Mouse (Mus musculus): ENCODE data around the gene Cyp4f17.
A peak's percentile ranks its signal among the peaks of the same experiment; 100 is the strongest.
"Not testable (repeated sequence)": the region's sequence is repeated elsewhere in the genome, so short reads cannot be mapped to it uniquely, and the experiment has no call there.

Cyp4f17 gene

DNA sequence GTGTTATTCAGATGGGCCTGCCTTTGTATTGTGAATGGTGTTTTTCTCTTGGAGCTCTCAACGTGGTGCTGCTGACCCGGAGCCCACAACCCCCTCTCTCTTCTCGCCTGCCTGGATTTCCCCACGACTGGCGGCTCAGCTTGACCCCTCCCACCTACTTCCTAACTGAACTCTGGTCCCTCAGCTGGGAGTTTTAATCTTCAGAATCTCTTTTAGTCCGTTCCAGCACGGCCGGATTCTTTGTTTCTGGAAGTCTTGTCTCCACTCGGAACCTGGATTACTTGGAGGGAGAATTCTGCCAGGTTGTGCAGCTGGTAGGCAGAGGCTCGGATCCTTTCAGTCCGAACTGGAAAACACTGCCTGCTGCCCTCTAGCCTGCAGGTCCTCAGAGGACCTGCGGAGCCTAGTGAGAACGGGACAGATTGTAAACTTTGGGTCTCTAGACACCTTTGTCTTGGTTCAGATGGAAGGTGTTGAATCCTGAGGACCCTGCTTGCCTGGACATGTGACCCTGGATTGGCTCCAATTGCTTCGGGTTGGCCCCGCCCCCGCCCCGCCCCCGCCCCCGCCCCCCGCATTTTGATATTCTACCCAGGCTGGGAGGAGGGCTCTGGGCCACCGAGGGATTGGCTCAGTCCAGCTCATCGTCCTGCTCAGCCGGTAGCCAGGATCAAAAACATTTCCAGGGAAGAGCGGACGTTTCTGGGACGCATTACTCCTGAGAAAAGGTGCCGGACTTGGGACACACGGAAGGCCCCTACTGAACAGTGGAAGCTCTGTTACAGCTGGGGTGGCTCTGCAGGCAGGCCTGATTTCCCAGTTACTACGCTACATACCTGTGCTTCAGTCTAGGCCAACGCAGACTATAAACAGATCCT, at the start of gene Cyp4f17:
Cyp4f17 (plus strand) TSS at position 200 of the 878 bp plus-strand sequence.
- DNase-seq, result peak; percentile 34 to 56

DNA sequence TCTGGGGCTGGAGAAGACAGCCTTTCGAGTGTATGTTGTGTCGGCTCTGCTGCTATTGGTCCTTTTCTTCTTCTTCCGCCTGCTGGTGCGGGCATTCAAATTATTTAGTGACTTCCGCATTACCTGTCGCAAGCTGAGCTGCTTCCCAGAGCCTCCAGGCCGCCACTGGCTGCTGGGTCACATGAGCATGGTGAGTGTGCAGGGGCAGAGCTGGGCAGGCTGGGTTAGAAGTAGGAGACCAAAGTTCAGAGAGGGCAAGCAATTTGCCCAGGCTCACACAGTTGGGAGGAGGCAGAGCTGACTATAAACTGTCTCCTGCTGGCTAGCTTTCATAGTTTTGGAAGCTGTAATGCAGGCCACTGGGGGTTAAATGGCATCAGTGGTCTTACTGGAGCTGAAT, 37.4 kb upstream of the Cyp4f17 start:
- DNase-seq, result no peak

DNA sequence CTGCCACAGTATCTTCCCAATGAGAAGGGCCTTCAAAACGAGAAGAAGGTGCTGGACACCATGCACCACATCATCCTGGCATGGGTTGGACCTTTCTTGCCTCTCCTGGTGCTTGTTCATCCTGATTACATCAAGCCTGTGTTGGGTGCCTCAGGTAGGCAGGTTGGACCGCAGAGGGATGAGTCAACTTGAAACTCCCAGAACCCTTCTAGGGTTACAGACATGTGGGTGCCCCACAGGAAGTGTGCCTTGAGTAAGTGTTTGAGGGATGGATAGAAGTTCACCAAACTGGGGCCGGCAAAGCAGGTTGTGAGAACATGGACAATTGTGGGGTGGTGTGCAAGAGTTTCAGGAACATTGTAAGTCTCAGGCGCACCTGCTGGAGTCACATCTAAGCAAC, 35.1 kb upstream of the Cyp4f17 start:
- DNase-seq, result no peak

DNA sequence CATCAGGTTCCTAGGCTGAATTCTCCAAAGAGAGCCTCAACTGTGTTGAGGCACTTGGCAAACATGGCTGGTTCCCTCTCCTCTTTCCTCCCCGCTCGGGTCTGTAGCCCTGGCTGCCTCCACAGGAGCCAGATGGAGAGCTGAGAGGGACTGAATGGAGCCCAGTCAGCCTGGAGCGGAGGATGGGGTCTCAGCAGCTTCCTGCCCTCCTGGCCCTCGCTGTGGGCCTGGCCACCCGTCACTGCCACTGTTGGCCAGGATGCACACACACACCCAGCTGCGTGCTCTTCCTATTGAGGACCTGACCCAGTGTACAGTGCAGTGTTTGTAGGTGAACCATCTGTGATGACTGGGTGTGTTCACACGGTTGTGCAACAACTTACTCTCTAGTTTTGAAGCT, 33.7 kb upstream of the Cyp4f17 start:
- DNase-seq, result no peak

DNA sequence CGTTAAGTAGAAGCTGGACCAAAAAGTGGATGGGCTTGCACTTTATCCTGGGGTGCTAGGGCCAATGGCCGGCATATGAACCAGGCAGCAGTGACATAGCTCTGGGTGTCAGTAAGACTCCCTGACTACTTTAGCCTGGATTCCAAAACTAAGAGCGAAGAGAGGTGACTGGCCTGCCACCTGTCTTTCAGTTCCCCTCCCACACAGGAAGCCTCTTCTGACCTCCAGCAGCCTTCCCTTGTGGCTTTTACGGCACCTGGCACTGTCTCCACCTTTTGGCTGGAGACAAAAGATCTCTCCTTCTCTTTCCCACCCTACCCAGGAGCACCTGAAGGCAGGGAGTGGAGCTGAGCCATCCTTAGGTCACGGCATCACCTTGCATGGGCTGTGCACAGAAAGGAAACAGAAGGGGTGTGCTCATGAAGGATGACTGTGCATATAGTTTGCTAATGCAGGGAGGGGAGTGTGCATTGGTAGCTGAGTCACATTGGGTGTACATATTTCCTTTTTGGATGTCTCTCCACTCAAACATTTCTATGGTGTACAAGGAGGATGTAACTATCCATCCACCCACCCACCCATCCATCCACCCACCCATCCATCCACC, 30.8 kb upstream of the Cyp4f17 start:
- no peak for DNase-seq

DNA sequence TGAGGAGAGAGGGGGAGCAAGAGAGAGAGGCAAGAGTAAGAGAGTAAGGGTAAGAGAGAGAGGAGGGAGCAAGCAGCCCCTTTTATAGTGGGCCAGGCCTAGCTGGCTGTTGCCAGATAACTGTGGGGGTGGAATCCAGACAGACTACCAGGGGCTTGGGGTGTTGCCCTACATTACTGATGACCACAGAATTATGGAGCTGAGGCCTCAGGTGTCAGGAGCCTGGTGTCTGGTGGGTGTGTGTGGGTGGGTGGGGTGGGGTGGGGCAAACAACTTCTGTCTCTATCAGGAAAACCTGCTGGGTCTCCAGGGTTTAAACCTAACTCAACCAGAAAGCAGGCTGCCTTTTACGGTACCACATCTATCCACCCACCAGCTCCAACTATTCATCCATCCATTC, 28.6 kb upstream of the Cyp4f17 start:
- DNase-seq, result no peak

DNA sequence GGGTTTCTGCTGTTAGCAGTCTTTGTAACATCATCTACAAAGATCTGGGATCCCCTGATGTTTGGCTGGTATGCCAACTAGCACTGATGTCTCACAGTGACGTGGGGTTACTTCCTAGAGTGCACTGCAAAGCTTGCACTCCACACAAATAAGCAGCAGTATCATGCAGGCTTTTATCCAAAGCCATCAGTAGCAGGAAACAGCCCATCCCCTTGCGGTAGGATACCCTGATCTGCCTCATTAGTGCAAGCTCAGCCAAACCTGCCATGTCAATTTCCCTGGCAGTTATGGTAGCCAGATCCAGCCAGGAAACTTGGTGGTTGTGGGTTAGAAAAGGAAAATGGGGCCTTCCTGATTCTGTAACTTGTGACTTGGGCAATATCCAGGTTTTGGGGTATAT, 27.1 kb upstream of the Cyp4f17 start:
- no peak for DNase-seq

DNA sequence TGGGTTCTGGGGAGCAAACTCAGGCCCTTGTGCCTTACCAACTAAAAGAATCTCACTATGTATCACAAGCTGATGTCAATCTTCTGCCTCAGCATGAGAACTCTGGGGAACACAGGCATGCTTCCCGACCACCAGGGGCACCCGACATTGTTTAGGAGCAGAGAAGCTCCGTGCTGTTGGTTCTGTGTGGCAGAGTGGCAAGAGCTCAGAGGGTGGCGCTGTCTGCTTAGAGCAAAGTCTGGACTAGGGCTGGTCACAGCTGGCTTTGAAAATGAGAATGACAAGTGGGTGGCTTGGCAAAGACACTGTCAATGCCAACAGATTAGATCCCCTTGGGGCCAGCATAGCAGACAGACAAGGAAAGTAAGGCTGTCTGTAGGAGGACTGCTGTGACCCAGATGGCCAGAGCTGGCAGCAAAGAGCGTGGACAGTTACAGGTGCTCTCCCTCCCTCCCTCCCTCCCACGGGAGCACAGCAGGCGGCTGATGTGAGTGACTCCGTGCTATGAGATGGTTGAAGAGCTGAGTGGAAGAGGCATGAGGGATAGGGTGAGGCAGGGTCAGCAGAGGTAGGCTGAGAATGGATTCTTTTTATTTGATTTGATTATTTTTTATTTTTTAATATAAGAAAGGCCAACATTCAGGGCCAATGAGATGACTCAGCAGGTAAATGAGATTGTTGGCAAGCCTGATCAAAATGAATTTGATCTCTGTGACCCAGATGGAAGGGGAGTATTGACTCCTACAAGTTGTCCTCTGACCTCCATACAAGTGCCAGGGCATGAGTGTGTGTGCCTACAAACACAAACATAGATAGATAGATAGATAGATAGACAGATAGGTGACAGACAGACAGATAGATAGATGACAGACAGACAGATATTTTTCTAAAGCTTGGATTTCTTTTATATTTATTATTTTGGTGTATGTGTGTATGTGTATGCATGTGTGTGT, 26.0 kb upstream of the Cyp4f17 start:
- DNase-seq, result peak; percentile 14 to 32

DNA sequence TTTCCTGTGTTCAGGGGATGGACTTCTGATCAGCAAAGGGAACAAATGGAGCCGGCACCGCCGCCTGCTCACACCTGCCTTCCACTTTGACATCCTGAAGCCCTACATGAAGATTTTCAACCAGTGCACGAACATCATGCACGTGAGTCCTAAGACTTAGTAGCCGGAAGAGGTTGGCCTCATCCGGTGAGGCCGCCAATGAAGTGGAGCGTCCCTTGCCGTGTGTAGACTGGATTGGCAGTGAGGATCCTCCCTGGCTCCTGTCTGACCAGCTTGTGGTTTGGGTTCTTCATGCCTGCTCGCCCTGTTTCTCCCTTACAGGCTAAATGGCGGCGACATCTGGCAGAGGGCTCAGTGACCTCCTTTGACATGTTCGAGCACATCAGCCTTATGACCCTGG, 24.1 kb upstream of the Cyp4f17 start:
- DNase-seq, result no peak

DNA sequence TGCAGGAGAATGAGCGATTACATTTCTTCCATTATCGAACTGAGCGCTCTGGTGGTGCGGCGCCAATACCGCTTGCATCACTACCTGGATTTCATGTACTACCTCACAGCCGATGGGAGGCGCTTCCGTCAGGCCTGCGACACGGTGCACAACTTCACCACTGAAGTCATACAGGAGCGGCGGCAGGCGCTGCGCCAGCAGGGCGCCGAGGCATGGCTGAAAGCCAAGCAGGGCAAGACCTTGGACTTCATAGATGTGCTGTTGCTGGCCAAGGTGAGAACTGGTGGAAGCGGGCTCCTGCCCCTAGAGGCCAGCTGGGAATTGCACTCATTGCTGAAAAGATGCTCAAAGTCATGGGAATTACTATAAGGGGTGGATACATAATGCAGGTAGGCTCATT, 22.6 kb upstream of the Cyp4f17 start:
- peak; percentile 86 to 90 for DNase-seq

DNA sequence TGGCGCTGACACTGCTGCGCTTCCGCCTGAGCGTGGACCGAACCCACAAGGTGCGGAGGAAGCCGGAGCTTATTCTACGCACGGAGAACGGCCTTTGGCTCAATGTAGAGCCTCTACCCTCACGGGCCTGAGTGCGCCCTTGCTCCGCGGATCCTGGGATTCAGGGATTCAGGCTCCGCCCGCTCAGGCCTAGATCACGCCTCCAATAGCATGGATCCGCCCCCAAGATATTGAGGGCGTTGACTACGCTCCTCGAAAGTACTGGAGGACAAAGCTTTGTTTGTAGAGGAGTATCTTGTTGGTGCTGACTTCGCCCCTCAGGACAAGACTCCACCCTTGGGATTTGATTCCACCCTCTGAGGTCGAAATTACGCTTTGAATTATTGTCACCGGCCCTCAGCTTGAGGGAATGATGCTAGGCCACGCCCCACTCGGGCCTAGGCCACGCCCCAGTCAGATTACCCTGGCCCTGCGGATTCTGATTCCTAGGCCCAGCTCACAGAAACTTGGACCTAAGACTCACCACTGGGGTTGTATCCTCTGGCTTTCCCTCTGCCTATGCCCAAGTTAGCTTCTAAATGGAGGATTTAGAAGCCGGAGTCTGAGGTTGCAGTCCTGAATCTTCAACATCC, 13.4 kb upstream of the Cyp4f17 start:
- peak; percentile 42 to 44 for DNase-seq

DNA sequence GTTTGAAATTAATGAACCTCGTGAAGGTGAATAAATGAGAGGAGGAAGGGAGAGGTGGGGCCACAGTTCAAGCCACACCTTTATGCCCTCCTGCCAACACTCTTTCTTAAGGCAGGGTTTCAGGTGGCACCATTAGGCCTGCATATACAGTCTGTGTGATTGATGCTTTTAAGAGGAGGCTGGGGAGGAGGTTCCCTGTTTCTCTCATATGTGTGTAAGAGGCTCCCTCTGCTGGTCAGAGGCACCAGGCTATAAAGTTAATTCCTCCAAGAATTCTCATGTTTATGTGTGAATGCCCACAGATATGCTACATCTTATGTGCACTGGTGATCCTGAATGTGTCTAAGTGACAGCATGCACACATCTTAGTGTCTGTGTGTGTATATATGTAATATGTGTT, 11.2 kb upstream of the Cyp4f17 start:
- peak in 1 of 2 experiments; percentile 70 for DNase-seq

DNA sequence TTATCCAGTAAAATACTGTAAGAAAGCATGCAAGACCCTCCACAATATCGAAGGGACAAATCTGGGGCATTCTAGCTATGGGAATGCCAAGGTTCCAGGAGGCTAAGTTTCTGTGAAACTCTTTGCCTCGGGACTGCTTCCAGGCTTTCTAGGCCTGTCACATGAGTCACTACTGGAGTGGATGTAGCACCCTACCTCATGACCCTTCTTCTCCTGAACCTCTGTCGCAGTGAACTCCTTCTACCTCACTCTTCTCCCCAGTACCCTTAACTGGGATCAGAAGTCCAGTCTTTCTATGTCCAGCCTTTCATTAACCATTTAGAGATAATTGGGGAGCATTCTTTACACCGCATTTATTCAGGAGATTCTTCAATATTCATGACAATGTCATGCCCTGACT, 5.3 kb upstream of the Cyp4f17 start:
- DNase-seq, result not testable (repeated sequence)

DNA sequence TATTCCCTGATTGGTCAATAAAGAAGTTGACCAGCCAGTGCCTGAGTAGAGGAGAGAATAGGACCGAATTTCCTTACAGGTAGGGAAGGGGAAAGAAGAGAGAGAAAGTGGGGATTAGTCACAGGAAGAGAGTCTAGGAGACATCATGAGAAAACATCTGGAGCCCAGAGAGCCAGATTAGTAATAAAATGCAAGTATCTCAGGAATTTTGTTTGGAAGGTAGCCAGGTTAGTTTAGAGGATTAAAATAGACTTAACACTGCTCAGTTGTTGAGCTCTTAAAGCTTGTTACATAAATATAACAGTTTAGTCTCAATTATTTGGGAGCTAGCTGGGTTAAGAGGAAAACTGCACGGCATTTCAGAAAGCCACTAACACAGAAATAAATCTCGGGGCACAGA, 4.8 kb upstream of the Cyp4f17 start:
- DNase-seq, result no peak

DNA sequence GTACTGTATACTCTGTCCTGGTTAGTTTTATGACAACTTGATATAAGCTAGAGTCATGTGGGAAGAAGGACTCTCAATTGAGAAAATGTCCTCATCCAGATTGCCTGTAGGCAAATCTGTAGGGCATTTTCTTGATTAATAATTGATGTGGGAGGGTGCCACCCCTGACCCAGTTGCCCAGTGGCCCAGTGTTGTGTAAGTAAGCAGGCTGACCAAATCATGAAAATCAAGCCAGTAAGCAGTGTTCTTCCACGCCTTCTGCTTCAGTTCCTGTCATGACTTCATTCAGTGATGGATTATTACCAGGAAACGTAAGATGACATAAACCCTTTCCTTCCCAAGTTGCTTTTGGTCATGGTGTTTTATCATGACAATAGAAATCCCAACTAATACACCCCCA, 2.7 kb upstream of the Cyp4f17 start:
- no peak for DNase-seq

DNA sequence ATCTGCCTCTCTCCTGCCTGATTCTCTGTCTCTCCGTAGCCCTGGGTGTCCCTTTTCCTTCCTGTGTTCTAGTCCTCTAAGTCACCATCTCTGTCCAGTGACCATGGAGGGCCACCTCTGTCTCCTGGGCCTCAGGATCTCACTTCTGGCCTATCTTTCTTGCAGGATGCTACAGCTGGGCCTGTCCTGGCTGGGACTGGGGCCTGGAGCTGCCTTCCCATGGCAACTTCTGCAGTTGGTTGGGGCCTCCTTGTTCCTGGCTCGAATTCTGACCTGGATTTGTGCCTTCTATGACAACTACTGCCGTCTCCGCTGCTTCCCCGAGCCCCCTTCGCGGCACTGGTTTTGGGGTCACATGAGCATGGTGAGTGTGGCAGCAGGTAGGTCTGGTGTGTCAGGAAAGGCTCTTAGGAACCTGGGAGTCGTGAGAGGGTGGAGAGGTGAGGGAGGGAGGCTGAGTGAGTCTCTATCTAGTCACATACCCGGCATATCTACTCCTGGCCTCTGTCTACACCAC, 937 bp downstream of the Cyp4f17 start:
- DNase-seq, result no peak

DNA sequence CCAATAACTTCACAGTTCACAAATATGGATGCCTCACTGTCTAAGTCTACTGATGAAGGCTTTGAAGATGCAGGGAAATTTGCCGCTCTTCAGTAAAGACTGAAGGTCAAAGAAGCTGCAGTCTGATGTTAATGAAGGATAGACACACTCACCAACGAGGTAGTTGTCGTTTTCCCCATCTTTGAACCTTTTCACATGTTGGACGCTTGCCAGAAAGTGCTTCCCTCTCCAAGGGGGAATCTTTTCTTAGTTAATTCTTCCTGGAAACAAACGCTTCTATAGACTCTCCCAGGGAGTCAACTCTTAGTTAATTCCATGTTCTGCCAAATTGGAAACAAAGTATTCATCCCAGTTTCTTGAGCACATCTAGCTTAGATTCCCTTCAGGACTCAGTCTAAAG, 10.3 kb downstream of the Cyp4f17 start:
- DNase-seq, result no peak

DNA sequence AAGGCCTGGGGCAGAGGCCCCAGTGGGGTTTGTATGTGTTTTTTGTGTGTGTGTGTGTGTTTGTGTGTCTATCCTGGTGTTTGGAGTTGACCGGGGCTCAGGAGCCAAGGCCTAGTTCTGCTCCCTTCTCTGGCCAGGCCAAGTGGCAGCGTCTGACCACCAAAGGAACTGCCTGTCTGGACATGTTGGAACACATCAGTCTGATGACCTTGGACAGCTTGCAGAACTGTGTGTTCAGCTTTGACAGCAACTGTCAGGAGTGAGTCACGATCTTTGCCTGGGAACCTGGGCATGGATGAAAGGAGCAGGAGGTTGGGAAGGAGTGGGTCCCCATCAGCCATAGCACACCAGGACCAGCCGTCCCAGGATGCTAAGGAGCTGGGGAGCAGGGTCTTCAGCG, 16.1 kb downstream of the Cyp4f17 start:
- DNase-seq, result no peak

DNA sequence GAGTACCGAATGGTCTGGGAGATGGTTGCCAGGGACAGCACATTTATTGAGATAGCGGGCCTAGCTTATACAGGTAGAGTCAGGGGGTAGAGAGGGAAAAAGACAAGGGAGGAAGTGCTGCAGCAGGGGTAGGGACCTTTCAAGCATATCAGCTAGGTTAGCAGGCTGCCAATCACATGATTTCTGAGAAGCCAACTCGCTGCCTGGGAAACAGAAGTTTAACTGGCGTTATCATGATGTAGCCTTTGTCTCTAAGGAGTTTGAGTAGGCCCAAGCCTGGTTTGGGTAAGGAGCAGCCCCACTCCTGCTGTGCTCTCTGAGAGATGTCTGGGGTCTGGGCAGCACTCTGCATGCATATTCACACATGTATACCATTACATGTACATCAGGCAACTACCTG, 16.5 kb downstream of the Cyp4f17 start:
- no peak for DNase-seq

DNA sequence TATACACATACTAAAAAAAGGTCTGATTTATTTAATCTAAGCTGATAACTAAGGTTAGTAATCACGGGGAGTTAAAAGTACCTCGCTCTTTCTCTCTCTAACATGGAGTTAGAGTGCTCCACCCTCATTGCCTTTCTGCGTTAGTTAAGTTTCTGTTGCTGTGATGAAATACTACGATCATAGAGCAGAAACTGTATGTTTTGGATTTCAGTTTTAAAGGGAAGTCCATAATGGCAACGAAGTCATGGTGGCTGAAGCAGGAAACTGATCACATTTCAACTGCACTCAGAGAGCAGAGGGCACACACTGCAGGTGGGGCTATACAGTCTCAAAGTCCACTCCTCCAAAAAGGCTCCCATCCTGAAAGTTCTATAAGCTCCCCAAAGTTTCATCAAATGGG, 17.0 kb downstream of the Cyp4f17 start:
- no peak for DNase-seq

DNA sequence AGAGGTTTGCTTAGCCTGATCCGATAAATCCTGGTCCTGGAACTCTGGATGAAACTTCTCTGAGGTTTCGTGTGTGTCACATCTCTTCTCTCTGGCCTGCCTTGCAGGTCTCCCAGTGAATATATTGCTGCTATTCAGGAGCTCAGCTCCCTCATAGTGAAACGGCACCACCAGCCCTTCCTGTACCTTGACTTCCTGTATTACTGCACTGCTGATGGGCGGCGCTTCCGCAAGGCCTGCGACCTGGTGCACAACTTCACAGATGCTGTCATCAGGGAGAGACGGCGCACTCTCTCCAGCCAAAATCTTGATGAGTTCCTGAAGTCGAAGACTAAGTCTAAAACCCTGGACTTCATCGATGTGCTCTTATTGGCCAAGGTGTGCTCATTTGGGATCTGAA, 18.0 kb downstream of the Cyp4f17 start:
- peak in 1 of 2 experiments; percentile 6 for DNase-seq

DNA sequence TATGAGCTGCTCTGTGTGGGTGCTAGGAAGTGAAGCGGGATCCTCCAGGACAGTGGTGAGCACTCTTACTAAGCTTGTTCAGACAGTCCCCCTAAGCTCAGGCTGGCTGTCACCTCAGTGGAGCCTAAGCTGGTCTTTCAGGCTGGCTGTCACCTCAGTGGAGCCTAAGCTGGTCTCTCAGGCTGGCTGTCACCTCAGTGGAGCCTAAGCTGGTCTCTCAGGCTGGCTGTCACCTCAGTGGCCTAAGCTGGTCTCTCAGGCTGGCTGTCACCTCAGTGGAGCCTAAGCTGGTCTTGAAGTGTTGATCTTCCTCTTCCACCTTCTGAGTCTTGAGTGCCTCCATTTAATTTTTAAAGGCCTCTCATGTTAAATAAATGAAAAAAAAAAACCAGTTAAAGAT, 20.5 kb downstream of the Cyp4f17 start:
- DNase-seq, result not testable (repeated sequence)

DNA sequence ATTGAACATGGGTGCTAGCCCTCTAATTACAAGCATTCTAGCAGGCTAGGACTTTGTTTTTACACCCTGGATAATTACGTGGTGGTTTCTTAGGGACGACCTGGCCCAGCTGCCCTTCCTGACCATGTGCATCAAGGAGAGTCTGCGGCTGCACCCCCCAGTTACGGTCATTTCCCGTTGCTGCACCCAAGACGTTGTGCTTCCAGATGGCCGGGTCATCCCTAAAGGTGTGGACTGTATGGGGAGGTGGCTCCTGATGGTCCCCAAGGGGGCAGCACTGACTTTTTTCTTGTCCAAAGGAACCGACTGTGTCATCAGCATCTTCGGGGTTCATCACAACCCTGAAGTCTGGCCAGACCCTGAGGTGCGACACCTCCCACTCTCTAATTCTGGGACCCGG, 21.9 kb downstream of the Cyp4f17 start:
- DNase-seq, result no peak
